Mouse (Mus musculus): ENCODE data around the gene Wfdc8.

DNA sequence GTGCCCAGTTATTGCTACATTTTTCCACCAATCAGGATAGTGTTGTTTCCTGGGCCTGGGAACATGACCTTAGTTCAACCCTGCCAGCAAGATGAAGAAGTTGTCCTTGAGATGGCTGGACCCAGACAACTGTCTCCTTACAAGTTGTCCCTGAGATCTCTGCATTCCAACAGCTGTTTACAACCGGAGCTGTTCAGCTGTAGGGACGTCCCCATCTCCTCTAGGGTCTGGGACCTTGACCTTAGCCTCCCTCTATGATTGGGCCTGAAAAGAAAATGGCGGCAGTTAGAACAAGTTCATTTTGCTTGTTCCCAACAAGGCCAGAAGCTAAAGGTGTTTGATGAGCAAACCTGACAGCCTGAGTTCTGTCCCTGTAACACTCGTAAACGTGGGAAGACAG, 5.6 kb upstream of the Wfdc8 start:
- no peak for TF ChIP-seq CTCF (IDR thresholded peaks at IDR 0.05; ENCODE audit: control insufficient read depth, insufficient read depth, insufficient read length)
- no peak for TF ChIP-seq USF1 (IDR thresholded peaks at IDR 0.05; ENCODE audit: low read depth)
- no peak for TF ChIP-seq MYOD1 (IDR thresholded peaks at IDR 0.05; ENCODE audit: control insufficient read depth, insufficient read length, low read depth)
- TF ChIP-seq MAX (IDR thresholded peaks at IDR 0.05): no peak
- no peak for TF ChIP-seq FOSL1 (IDR thresholded peaks at IDR 0.05; ENCODE audit: insufficient read depth, low read length, poor library complexity, severe bottlenecking)

Data from C2C12 (cell line).